Mouse (Mus musculus) large intestine, adult 2 months (tissue): ENCODE results near the gene Exoc5. TPM values are rescaled to one million over a fixed set of nuclear protein-coding genes. Genes with fewer than 3 reads are reported as not detected.
"Not testable (repeated sequence)": the region's sequence is repeated elsewhere in the genome, so short reads cannot be mapped to it uniquely, and the experiment has no call there.

Experiments used
- DNase-seq: peaks from one replicate; pipeline ENCODE4 v3.0.0-alpha.2; 2012; ENCODE audit warnings: low read depth, low spot score
- WGBS: fragments of 180-500 bp; shearing (Covaris S2); methylation state at CpG from one replicate; pipeline ENCODE4 v1.1.7; 2018; 5-methylcytosine and 5-hydroxymethylcytosine counted together
- polyA plus RNA-seq: library from polyadenylated mRNA; depleted of rRNA; stranded (reverse); fragments of >200 nt; gene quantifications from 2 replicates; pipeline ENCODE4 v1.2.3, GENCODE M21; 2012; rRNA removed

Exoc5 gene
- 5.5 and 8.2 TPM in 2 replicates for polyA plus RNA-seq

GRCm38 (mm10) chr14:49066274-49066823 is at the start of gene Exoc5:
TSS of gene Exoc5 (minus strand) at chr14:49066653.
- under 1% methylated on average over 53 of the region's 53 CpGs for WGBS

GRCm38 (mm10) chr14:49091755-49092154 is 25.3 kb upstream of the Exoc5 start:
- 27% methylated on average over 1 of the region's 1 CpGs for WGBS
- not testable (repeated sequence) for DNase-seq

More at GRCm38 (mm10) chr14:49066274-49066823, at the start of gene Exoc5:
- DNase-seq: peak; percentile 85

GRCm38 (mm10) chr14:49091277-49091676 is 24.8 kb upstream of the Exoc5 start:
- DNase-seq: no peak
- 95% methylated on average over 4 of the region's 4 CpGs for WGBS

- 67% methylated on average over 5 of the region's 5 CpGs for WGBS
- no peak for DNase-seq
Measured at GRCm38 (mm10) chr14:49090102-49090501, 23.6 kb upstream of the Exoc5 start.

GRCm38 (mm10) chr14:49089461-49090058 is 23.1 kb upstream of the Exoc5 start:
- WGBS: 48% methylated on average over 6 of the region's 6 CpGs
- DNase-seq: no peak

- WGBS: 38% methylated on average over 14 of the region's 14 CpGs
- peak; percentile 45 for DNase-seq
Measured at GRCm38 (mm10) chr14:49088155-49089048, 21.9 kb upstream of the Exoc5 start.

GRCm38 (mm10) chr14:49086522-49086921 is 20.1 kb upstream of the Exoc5 start:
- no peak for DNase-seq
- WGBS: 45% methylated on average over 4 of the region's 4 CpGs

GRCm38 (mm10) chr14:49078820-49079219 is 12.4 kb upstream of the Exoc5 start:
- WGBS: 54% methylated on average over 2 of the region's 2 CpGs

GRCm38 (mm10) chr14:49074361-49074760 is 7.9 kb upstream of the Exoc5 start:
- WGBS: 62% methylated on average over 2 of the region's 2 CpGs
- no peak for DNase-seq

More at GRCm38 (mm10) chr14:49078820-49079219, 12.4 kb upstream of the Exoc5 start:
- no peak for DNase-seq

GRCm38 (mm10) chr14:49073896-49074295 is 7.4 kb upstream of the Exoc5 start:
- WGBS: 96% methylated on average over 7 of the region's 7 CpGs
- no peak for DNase-seq

GRCm38 (mm10) chr14:49072837-49073236 is 6.4 kb upstream of the Exoc5 start:
- 81% methylated on average over 2 of the region's 2 CpGs for WGBS
- no peak for DNase-seq

GRCm38 (mm10) chr14:49065529-49066273 is 752 bp downstream of the Exoc5 start, which contains the start of gene Ap5m1:
TSS of gene Ap5m1 (plus strand) at chr14:49066097.
- DNase-seq: no peak
- WGBS: 1% methylated on average over 62 of the region's 62 CpGs

GRCm38 (mm10) chr14:49063838-49064237 is 2.6 kb downstream of the Exoc5 start:
- WGBS: 19% methylated on average over 2 of the region's 2 CpGs
- no peak for DNase-seq

GRCm38 (mm10) chr14:49049492-49049891 is 17.0 kb downstream of the Exoc5 start:
- DNase-seq: no peak

GRCm38 (mm10) chr14:49045610-49046009 is 20.8 kb downstream of the Exoc5 start:
- 89% methylated on average over 4 of the region's 4 CpGs for WGBS
- no peak for DNase-seq

- 95% methylated on average over 5 of the region's 5 CpGs for WGBS
- no peak for DNase-seq
Measured at GRCm38 (mm10) chr14:49028991-49029390, 37.5 kb downstream of the Exoc5 start.

- WGBS: 67% methylated on average over 3 of the region's 3 CpGs
- DNase-seq: no peak
Measured at GRCm38 (mm10) chr14:49027779-49028368, 38.6 kb downstream of the Exoc5 start.

- WGBS: 44% methylated on average over 6 of the region's 6 CpGs
- peak; percentile 43 for DNase-seq
Measured at GRCm38 (mm10) chr14:49027040-49027778, 39.2 kb downstream of the Exoc5 start.

GRCm38 (mm10) chr14:49019765-49020164 is 46.7 kb downstream of the Exoc5 start:
- no peak for DNase-seq
- WGBS: 83% methylated on average over 5 of the region's 5 CpGs
